Mouse (Mus musculus): ENCODE results near the gene Lpar4. TPM values are rescaled to one million over a fixed set of nuclear protein-coding genes. Genes with fewer than 3 reads are reported as not detected.
A peak's percentile ranks its signal among the peaks of the same experiment; 100 is the strongest.

The Lpar4 gene
- total RNA-seq (2021) (under 1 TPM; 0.64 to 0.99 TPM), polyA plus RNA-seq (2012; rRNA removed) (0.55 and 1.4 TPM in 2 replicates)
- long read RNA-seq = 0 reads

DNA sequence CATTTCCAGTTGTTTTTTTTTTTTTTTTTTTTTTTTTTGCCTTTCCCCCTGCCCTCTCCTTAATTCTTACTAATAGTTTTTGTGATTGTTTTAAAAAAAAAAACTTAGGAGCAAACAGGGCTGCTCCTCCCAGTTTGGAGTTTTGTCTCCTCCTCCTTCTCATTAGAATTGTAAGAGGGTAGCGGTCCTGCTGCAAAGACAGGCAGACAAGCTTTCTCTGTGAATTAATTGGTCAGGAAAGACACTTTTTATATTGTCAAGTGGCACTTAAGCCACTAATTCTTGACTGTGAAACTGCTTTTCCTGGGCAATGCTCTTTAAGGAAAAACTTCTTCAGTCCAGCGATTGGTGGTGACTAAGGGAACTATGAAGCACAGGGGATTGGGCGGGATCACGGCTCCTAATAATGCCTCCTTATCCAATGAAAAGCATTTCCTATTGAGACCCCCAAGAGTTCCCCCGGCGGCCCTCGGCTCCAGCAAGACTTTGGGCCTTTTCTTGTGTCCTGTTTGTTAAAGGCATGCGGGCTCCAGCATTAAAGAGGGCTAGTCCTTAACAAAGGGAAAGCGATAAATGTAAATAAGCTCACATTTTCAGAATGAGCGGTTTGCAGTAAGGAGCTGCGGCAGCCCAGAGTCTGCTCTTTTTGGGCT is at the start of gene Lpar4:
TSS of gene Lpar4 (plus strand) at position 451 of the 653 bp plus-strand sequence.
- Histone ChIP-seq H3K9ac (ENCODE audit: low read depth, low read length) (peak within 1 kb of the TSS; percentile 66), H3K4me1 (ENCODE audit: control insufficient read depth, insufficient read depth, low read length) (no peaks in the 10 kb centered on the region; the same call in 1 of the 2 replicates), H3K27ac (peak within 1 kb of the TSS; percentile 75), H3K79me2 (replicated peaks; ENCODE audit: control insufficient read depth, insufficient read depth, low read length) (no peaks in the 10 kb centered on the region), H3K36me3 (ENCODE audit: control insufficient read depth, insufficient read depth, low read length) (no peaks in the 10 kb centered on the region), H3K4me3 (peak within 1 kb of the TSS; percentile 47), H3K27me3 (ENCODE audit: control insufficient read depth, insufficient read depth, low read length) (no peaks in the 10 kb centered on the region)
- intact Hi-C loops (cut with DNase I) = no loop called here
- TF ChIP-seq EP300 (IDR thresholded peaks at IDR 0.05; ENCODE audit: insufficient read depth, low read depth, low read length) (no peak), POLR2A (IDR thresholded peaks at IDR 0.05; ENCODE audit: insufficient read depth, low read depth, low read length) (peak; percentile 25; the same call in 1 of the 2 replicates), CTCF (IDR thresholded peaks at IDR 0.05) (no peak)
- peak; percentile 35 to 56 for DNase-seq
- 13% methylated on average over 11 of the region's 11 CpGs for WGBS

DNA sequence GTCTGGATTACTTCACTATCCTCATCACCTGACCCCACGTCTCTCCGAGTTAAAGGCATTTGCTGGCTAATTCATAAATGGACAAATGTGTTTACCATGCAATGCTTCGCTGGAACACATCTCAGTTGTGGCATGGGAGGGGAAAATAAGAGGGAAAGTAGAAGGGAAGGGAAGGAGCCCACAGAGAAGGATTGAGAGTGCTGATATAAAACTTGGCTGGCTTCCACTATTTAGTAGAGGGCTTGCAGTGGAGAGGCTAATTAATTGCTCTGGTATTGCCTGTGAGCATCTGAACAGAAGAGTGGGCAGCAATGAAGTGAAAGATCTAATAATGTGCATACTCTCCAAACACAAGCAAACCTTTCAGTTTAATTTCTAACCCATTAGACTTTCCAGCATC is 49.0 kb upstream of the Lpar4 start:
- no peaks in the 10 kb centered on the region for H3K4me1 ChIP-seq (ENCODE audit: control insufficient read depth, insufficient read depth, low read length)
- H3K4me3 ChIP-seq = no peak overlapping the region
- no peak for DNase-seq
- H3K27me3 ChIP-seq (ENCODE audit: control insufficient read depth, insufficient read depth, low read length) = no peaks in the 10 kb centered on the region
- TF ChIP-seq POLR2A (IDR thresholded peaks at IDR 0.05; ENCODE audit: insufficient read depth, low read depth, low read length) = no peak
- TF ChIP-seq EP300 (IDR thresholded peaks at IDR 0.05; ENCODE audit: insufficient read depth, low read depth, low read length) = no peak
- no peak for TF ChIP-seq CTCF (IDR thresholded peaks at IDR 0.05)
- intact Hi-C loops (cut with DNase I) = no loop called here
- 44% methylated on average over 3 of the region's 3 CpGs for WGBS
- no peak overlapping the region for H3K27ac ChIP-seq
- no peaks in the 10 kb centered on the region for H3K36me3 ChIP-seq (ENCODE audit: control insufficient read depth, insufficient read depth, low read length)
- H3K79me2 ChIP-seq (replicated peaks; ENCODE audit: control insufficient read depth, insufficient read depth, low read length) = no peaks in the 10 kb centered on the region
- no peak overlapping the region for H3K9ac ChIP-seq (ENCODE audit: low read depth, low read length)

GRCm38 (mm10) chrX:106871894-106872293 is 48.5 kb upstream of the Lpar4 start:
- DNase-seq = no peak
- Histone ChIP-seq H3K4me3 (no peak overlapping the region), H3K27me3 (ENCODE audit: control insufficient read depth, insufficient read depth, low read length) (no peaks in the 10 kb centered on the region), H3K27ac (no peak overlapping the region), H3K4me1 (ENCODE audit: control insufficient read depth, insufficient read depth, low read length) (no peaks in the 10 kb centered on the region), H3K36me3 (ENCODE audit: control insufficient read depth, insufficient read depth, low read length) (no peaks in the 10 kb centered on the region), H3K9ac (ENCODE audit: low read depth, low read length) (no peak overlapping the region), H3K79me2 (replicated peaks; ENCODE audit: control insufficient read depth, insufficient read depth, low read length) (no peaks in the 10 kb centered on the region)
- TF ChIP-seq CTCF (IDR thresholded peaks at IDR 0.05) = no peak
- no peak for TF ChIP-seq EP300 (IDR thresholded peaks at IDR 0.05; ENCODE audit: insufficient read depth, low read depth, low read length)
- TF ChIP-seq POLR2A (IDR thresholded peaks at IDR 0.05; ENCODE audit: insufficient read depth, low read depth, low read length) = no peak
- WGBS = 45% methylated on average over 3 of the region's 3 CpGs
- intact Hi-C loops (cut with DNase I) = no loop called here

- no peak for DNase-seq
- Histone ChIP-seq H3K4me1 (ENCODE audit: control insufficient read depth, insufficient read depth, low read length) (no peaks in the 10 kb centered on the region), H3K27me3 (ENCODE audit: control insufficient read depth, insufficient read depth, low read length) (no peaks in the 10 kb centered on the region), H3K27ac (no peak overlapping the region), H3K9ac (ENCODE audit: low read depth, low read length) (no peak overlapping the region), H3K4me3 (no peak overlapping the region), H3K79me2 (replicated peaks; ENCODE audit: control insufficient read depth, insufficient read depth, low read length) (no peaks in the 10 kb centered on the region), H3K36me3 (ENCODE audit: control insufficient read depth, insufficient read depth, low read length) (no peaks in the 10 kb centered on the region)
- intact Hi-C loops (cut with DNase I) = no loop called here
- WGBS = 49% methylated on average over 4 of the region's 4 CpGs
- TF ChIP-seq EP300 (IDR thresholded peaks at IDR 0.05; ENCODE audit: insufficient read depth, low read depth, low read length) = no peak
- no peak for TF ChIP-seq POLR2A (IDR thresholded peaks at IDR 0.05; ENCODE audit: insufficient read depth, low read depth, low read length)
- no peak for TF ChIP-seq CTCF (IDR thresholded peaks at IDR 0.05)
These were observed 48.1 kb upstream of the Lpar4 start for GRCm38 (mm10) chrX:106872315-106872714.

- no peaks in the 10 kb centered on the region for H3K36me3 ChIP-seq (ENCODE audit: control insufficient read depth, insufficient read depth, low read length)
- H3K79me2 ChIP-seq (replicated peaks; ENCODE audit: control insufficient read depth, insufficient read depth, low read length) = no peaks in the 10 kb centered on the region
- intact Hi-C loops (cut with DNase I) = loop anchor here (10.0 kb wide), 1 partner anchor 267 kb away; no protein-coding TSS in a partner anchor
- no peaks in the 10 kb centered on the region for H3K27me3 ChIP-seq (ENCODE audit: control insufficient read depth, insufficient read depth, low read length)
- WGBS = 44% methylated on average over 2 of the region's 2 CpGs
- no peak overlapping the region for H3K9ac ChIP-seq (ENCODE audit: low read depth, low read length)
- H3K27ac ChIP-seq = peak overlapping the region; percentile 12; the same call in 1 of the 2 replicates
- no peak overlapping the region for H3K4me3 ChIP-seq
- peak in 1 of 2 experiments; percentile 1 for DNase-seq
- no peaks in the 10 kb centered on the region for H3K4me1 ChIP-seq (ENCODE audit: control insufficient read depth, insufficient read depth, low read length)
- no peak for TF ChIP-seq POLR2A (IDR thresholded peaks at IDR 0.05; ENCODE audit: insufficient read depth, low read depth, low read length)
- peak; percentile 37 for TF ChIP-seq CTCF (IDR thresholded peaks at IDR 0.05)
These were observed 22.6 kb upstream of the Lpar4 start for GRCm38 (mm10) chrX:106897707-106898275.

Measured in heart, adult 2 months (tissue).